Mouse (Mus musculus) T-helper 17 cell (primary cell): ENCODE results near the gene Cpne7.

Experiments
- in situ Hi-C, 2 experiments: fragments of 300-600 bp; cut with MboI, MseI; formaldehyde crosslinking; loops; 1 replicate in 1 of 2; 2 replicates in 1 of 2; pipeline ENCODE4 v1.15.1; 2025; ENCODE audit warnings: high pct_unique_total_duplicates in 2 of 2

Gene Cpne7

DNA sequence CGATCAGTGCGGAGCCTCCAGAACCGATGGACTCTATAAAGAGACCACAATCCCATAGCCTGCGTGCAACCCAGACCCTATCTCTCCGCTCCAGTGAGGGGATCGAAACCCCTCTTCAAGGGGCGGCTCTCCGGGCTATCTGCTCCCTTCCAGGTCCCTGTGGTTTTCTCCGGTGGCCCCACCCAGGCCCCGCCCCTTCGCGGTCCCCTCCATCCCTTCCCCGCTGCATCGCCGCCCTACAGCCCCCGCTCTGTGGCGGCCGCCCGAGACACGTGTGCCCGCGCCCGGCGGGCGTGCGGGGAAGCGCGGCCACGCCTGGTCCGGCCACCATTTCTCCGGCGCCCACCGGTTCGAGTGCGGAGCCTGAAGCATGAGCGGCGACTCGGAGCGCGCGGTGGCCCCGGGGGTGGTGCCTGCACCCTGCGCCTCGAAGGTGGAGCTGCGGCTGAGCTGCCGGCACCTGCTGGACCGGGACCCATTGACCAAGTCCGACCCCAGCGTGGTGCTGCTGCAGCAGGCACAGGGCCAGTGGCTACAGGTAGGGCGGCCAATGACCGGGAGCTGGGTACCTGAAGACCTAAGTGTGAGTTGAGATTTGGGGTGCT is at the start of gene Cpne7:
Gene Cpne7 (plus strand): TSS at position 248 of the 605 bp plus-strand sequence.
- in situ Hi-C loops = loop anchor here (25.0 kb wide), 1 partner anchor 495 kb away; no protein-coding TSS in a partner anchor

- in situ Hi-C loops = no loop called here
These were observed 46.0 kb upstream of the Cpne7 start for GRCm38 (mm10) chr8:123071176-123071575.

DNA sequence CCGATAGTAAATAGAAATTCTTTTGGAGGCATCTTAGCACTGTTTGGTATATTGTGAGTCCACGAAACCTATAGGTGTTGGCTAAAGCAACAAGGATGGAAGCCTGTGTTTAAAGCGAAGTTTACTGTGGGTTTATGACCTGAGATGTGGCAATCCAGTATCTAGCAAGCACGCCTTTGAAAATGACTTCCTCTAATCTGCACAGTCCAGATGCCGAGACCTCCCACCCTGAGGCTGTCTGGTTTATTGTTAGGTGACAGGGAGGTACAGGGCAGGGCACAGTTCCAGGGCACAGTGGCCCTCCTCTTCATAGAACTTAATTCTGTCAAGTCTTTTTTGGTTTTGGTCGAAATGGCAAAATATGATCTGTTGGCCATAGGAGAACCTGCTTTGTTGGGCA is 40.0 kb upstream of the Cpne7 start:
- in situ Hi-C loops = no loop called here

DNA sequence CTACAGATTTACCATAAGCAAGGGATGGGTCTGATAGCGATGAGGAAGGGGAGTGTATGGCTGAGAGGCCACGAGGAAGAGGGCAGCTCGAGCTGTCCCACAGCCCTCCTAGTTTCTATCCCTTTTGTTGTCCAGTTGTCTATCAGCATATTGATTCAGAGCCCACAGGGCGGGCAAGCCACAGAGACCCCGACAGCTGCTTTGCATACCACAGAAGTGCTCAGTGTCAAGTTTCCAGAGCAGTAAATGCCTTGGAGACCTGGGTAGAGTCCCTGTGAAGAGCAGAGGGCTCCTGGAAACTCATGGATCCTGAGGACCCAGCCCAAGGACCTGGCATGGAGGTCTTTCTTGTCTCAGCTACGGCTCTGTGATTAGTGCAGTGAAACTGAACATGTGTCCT is 34.2 kb upstream of the Cpne7 start:
- in situ Hi-C loops = loop anchor here in 1 of 2 experiments (10.0 kb wide), 1 partner anchor 458 kb away; the partner anchor contains the start of gene Pabpn1l

- in situ Hi-C loops = loop anchor here in 1 of 2 experiments (10.0 kb wide), 1 partner anchor 459 kb away; the partner anchor contains the start of gene Pabpn1l
These were observed 33.6 kb upstream of the Cpne7 start for GRCm38 (mm10) chr8:123083610-123084009.

DNA sequence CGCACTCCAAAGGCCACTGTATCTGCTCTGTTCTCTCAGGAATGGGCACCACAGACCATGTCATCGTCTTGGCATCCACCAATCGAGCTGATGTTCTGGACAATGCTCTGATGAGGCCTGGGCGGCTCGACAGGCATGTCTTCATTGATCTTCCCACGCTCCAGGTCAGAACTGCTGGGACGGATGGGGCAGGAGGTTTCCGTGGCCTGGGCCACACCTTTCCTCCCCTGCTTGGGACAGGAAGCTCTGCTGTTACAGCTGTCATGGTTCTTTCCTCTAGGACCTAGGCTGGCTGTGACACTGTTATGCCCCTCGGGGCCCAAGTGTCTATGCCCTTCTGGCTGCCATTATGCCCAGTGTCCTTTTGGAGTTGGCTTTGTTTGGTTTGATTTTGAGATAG is 29.9 kb upstream of the Cpne7 start:
- in situ Hi-C loops = loop anchor here in 1 of 2 experiments (10.0 kb wide), 1 partner anchor 462 kb away; the partner anchor contains the start of gene Pabpn1l

- in situ Hi-C loops = no loop called here
These were observed 20.0 kb upstream of the Cpne7 start for GRCm38 (mm10) chr8:123097216-123097615.

GRCm38 (mm10) chr8:123097786-123098584 is 19.2 kb upstream of the Cpne7 start:
- in situ Hi-C loops = no loop called here

GRCm38 (mm10) chr8:123100288-123100687 is 16.9 kb upstream of the Cpne7 start:
- in situ Hi-C loops = loop anchor here (25.0 kb wide), 1 partner anchor 512 kb away; no protein-coding TSS in a partner anchor

DNA sequence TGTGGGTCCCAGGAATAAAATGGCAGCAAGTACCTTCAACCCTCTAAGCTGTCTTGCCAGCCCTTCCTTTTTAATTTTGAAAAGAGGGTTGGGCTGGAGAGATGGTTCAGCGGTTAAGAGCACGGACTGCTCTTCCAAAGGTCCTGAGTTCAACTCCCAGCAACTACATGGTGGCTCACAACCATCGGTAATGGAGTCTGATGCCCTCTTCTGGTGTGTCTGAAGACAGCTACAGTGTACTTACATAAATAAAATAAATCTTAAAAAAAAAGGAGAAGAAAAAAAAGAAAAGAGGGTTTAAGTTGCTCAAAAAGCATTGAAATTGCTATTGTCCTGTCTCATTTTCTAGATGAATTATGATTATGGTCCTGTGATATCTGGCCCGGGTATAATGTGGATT is 15.9 kb upstream of the Cpne7 start:
- in situ Hi-C loops = loop anchor here (25.0 kb wide), 1 partner anchor 511 kb away; no protein-coding TSS in a partner anchor

DNA sequence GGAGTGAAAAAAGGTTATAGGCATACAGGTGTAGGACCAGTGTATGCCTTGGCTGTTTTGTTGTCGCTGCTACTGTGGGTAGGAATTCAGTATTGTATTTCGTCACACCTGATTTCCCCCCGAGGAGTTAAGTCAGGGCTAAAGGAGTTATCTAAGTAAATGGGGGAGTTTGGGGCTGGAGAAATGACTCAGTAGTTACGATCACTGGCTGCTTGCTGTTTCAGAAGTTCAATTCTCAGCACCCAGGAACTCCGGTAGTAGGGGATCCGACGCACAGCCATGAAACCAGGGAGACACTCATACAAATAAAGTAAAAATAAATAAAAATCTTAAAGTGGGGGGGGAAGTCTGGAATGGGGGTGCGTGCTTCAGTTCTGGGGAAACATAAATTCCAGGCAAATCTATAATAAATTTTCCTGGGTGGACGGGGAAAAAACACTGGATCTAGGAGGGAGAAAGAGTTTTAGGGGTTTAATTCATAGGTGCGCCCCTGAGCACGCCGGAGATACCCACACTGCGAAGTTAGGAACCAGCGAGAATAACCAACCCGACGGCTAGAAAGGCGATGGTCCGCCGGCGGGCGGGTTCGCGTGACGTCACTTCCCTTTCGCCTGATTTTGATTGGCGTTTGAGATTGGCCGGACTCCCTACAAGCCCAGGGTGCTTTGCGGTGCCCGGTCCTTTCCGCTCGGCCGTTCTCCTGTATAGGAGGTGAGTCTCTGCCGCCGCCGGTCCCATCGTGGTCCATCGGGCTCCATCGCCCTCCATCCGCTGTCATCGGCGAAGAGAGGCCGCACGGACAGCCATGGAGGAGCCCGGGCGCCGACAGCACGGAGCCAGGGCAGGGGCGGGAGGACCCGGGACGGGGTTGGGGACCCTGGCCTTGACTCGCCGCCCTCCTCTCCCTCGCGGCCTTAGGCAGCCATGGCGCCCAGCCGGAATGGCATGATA is 15.2 kb upstream of the Cpne7 start, which contains the start of gene Rpl13:
Gene Rpl13 (plus strand): TSS at position 616 of the 951 bp plus-strand sequence.
- in situ Hi-C loops = loop anchor here (25.0 kb wide), 1 partner anchor 510 kb away; no protein-coding TSS in a partner anchor

- in situ Hi-C loops = loop anchor here (25.0 kb wide), 1 partner anchor 509 kb away; no protein-coding TSS in a partner anchor
These were observed 14.3 kb upstream of the Cpne7 start for GRCm38 (mm10) chr8:123102855-123103254.

GRCm38 (mm10) chr8:123103285-123103684 is 13.9 kb upstream of the Cpne7 start:
- in situ Hi-C loops = loop anchor here (25.0 kb wide), 1 partner anchor 509 kb away; no protein-coding TSS in a partner anchor

DNA sequence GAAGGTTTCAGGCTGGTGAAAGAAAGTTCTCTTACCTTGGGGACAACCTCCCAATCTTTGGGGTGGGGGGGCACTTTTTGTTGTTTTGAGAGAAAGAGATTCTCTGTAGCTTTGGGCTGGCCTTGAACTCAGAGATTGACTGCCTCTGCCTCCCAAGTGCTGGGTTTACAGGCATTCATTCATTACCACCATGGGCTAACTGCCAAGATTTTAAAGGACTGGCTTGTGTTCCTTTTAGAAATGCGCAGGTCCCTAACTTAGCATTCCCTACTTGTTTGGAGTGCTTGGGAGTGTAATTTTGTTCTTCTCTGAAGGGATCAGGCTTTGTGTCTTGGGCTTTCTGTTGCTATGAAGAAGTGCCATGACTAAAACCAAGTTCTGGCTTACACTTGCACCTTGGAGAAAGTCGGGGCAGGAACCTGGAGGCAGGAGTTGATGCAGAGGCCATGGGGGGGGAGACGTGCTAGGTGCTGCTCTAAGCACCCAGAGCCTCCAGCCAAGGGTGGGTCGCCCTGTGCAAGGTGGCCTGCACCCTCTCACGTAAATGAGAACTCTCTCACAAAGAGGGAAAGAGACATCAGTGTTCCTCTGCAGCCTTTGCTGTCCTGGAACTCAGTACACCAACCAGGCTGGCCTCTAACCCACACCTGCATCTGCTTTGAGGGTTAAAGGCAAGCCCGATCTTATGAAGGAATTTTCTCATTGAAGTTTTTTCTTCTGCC is 13.0 kb upstream of the Cpne7 start:
- in situ Hi-C loops = loop anchor here (25.0 kb wide), 1 partner anchor 508 kb away; no protein-coding TSS in a partner anchor

GRCm38 (mm10) chr8:123105553-123106326 is 11.4 kb upstream of the Cpne7 start:
- in situ Hi-C loops = loop anchor here (25.0 kb wide), 1 partner anchor 507 kb away; no protein-coding TSS in a partner anchor

DNA sequence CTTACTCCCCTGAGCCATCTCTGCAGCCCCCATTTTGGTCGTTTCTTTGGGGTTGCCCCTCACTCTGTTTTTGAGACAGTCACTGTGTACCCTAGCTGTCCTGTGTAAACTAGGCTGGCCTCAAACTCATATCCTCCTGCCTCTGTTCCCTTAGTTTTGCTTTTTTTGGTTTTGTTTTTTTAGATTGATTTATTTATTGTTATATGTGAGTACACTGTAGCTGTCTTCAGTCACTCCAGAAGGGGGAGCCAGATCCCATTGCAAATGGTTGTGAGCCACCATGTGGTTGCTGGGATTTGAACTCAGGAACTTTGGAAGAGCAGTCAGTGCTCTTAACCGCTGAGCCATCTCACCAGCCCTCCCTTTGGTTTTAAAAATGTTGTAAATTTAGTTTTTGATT is 10.6 kb upstream of the Cpne7 start:
- in situ Hi-C loops = loop anchor here (25.0 kb wide), 1 partner anchor 506 kb away; no protein-coding TSS in a partner anchor

DNA sequence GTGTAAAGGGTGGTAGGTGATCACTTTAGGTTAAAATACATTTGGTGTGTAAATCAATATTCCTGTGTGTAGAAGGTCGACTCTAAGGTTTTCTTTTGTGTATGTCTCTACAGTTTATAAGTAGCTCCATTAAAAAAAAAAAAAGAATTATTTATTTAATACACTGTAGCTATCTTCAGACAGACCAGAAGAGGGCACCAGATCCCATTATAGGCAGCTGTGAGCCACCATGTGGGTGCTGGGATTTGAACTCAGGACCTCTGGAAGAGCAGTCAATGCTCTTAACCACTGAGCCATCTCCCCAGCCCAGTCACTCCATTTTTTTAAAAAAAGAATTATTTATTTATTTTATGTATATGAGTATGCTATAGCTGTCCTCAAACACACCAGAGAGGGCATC is 9.2 kb upstream of the Cpne7 start:
- in situ Hi-C loops = loop anchor here (25.0 kb wide), 1 partner anchor 504 kb away; no protein-coding TSS in a partner anchor

GRCm38 (mm10) chr8:123108953-123109352 is 8.2 kb upstream of the Cpne7 start:
- in situ Hi-C loops = loop anchor here (25.0 kb wide), 1 partner anchor 503 kb away; no protein-coding TSS in a partner anchor

- in situ Hi-C loops = loop anchor here (5.0 to 25.0 kb wide), 2 partner anchors 92 to 502 kb away; no protein-coding TSS in a partner anchor
These were observed 6.5 kb upstream of the Cpne7 start for GRCm38 (mm10) chr8:123110649-123111048.
